Comparison of ENCODE assay signal across 24 mouse cellular contexts in genomic region chr1:62782155-62782554, GRCm38 (mm10).
DNase-seq lines count a peak whose midpoint lies in the region; ATAC-seq and TF ChIP-seq lines count a peak whose summit lies in the region.
"Had no signal": no experiment of that assay in that cellular context is flagged by ENCODE, and none has a peak within 500 bp of the region (broad histone marks: within the 10 kb centered on the region; RNA-seq: fewer than 3 reads in every experiment).

No protein-coding gene starts in this region.

- peak; percentile 20 for DNase-seq in cerebellum, adult 11-12 months
- DNase-seq in cerebellum, adult 9-11 months: no peak
- DNase-seq in heart, postnatal 14 days: no peak
- peak; percentile 35 for DNase-seq in kidney, adult 2 months
- no peak for DNase-seq in Patski (ENCODE audit: low read depth, low spot score)
- no peak for DNase-seq in ovary, postnatal 36 days (ENCODE audit: low spot score)
- DNase-seq: adrenal gland, postnatal 10 days; adrenal gland, postnatal 36 days; cerebellum, postnatal 10 days; embryo, embryonic 11 days; gastrocnemius, postnatal 25 days; heart, adult 2 months; heart, postnatal 36 days had no signal

- H3K4me3 ChIP-seq in heart, embryonic 13.5 days: no peak overlapping the region
- H3K4me3 ChIP-seq in kidney, adult 2 months (ENCODE audit: insufficient read depth, low read depth, low read length): no peak overlapping the region
- no peak overlapping the region for H3K4me3 ChIP-seq in kidney, embryonic 16.5 days (ENCODE audit: low read length)
- H3K4me3 ChIP-seq: embryonic facial prominence, embryonic 10.5 days; embryonic facial prominence, embryonic 13.5 days; erythroblast, embryonic 14.5 days; heart, adult 2 months; heart, embryonic 12.5 days; hindbrain, embryonic 10.5 days; hindbrain, embryonic 13.5 days; intestine, embryonic 15.5 days had no signal

- WGBS in heart, embryonic 13.5 days: 55% methylated on average over 2 of the region's 2 CpGs
- 55% methylated on average over 2 of the region's 2 CpGs for WGBS in kidney, adult 2 months
- whole genome bisulfite sequencing in kidney, embryonic 16.5 days: 52% methylated on average over 2 of the region's 2 CpGs

- H3K4me1 ChIP-seq in heart, embryonic 13.5 days: peaks cover 45% of the 10 kb centered on the region
- H3K4me1 ChIP-seq in kidney, adult 2 months (ENCODE audit: control insufficient read depth, insufficient read depth, low read length): peaks cover 6% of the 10 kb centered on the region; the same call in 1 of the 2 replicates
- H3K4me1 ChIP-seq in kidney, embryonic 16.5 days (ENCODE audit: insufficient read depth, low read length): peaks cover 13% of the 10 kb centered on the region

- ATAC-seq in heart, embryonic 13.5 days (ENCODE audit: extremely low read depth, insufficient number of reproducible peaks, low FRiP score, low TSS enrichment): no peak
- ATAC-seq in kidney, embryonic 16.5 days (ENCODE audit: low FRiP score, low TSS enrichment): no peak
- peak; percentile 44 for ATAC-seq in Patski
- ATAC-seq: forebrain, embryonic 14.5 days; hindbrain, embryonic 16.5 days; intestine, embryonic 15.5 days had no signal

- intact Hi-C loops in heart, postnatal 14 days (cut with DNase I): no loop called here

- 0 out of 2 replicates have a peak, but pooled peaks cover 7% of the 10 kb centered on the region for H3K36me3 ChIP-seq in heart, embryonic 13.5 days
- no peaks in the 10 kb centered on the region for H3K36me3 ChIP-seq in kidney, adult 2 months (ENCODE audit: control insufficient read depth, insufficient read depth, low read length)
- H3K36me3 ChIP-seq in kidney, embryonic 16.5 days (ENCODE audit: insufficient read depth, low read length): no peaks in the 10 kb centered on the region
- H3K36me3 ChIP-seq: heart, embryonic 12.5 days had no signal

- no peak for TF ChIP-seq POLR2A in kidney, adult 2 months (IDR thresholded peaks at IDR 0.05; ENCODE audit: low read depth, low read length)

- no peak overlapping the region for H3K4me2 ChIP-seq in heart, embryonic 13.5 days
- H3K4me2 ChIP-seq in kidney, embryonic 16.5 days (replicated peaks; ENCODE audit: low read depth, low read length): no peak overlapping the region
- H3K4me2 ChIP-seq: embryonic facial prominence, embryonic 13.5 days; heart, embryonic 12.5 days; hindbrain, embryonic 13.5 days; intestine, embryonic 15.5 days had no signal

- H3K9me3 ChIP-seq in heart, embryonic 13.5 days: no peaks in the 10 kb centered on the region
- H3K9me3 ChIP-seq in kidney, embryonic 16.5 days (ENCODE audit: low read length): no peaks in the 10 kb centered on the region
- H3K9me3 ChIP-seq: embryonic facial prominence, embryonic 10.5 days; embryonic facial prominence, embryonic 13.5 days; heart, embryonic 12.5 days; hindbrain, embryonic 10.5 days; hindbrain, embryonic 13.5 days; intestine, embryonic 15.5 days had no signal

- in situ Hi-C loops in Patski (cut with MboI; ENCODE audit: low pct_unique_long_range_greater_than_20kb): loop anchor here (5.0 kb wide), 1 partner anchor 60 kb away; no protein-coding TSS in a partner anchor

- no peak overlapping the region for H3K9ac ChIP-seq in heart, embryonic 13.5 days
- H3K9ac ChIP-seq in kidney, embryonic 16.5 days (replicated peaks; ENCODE audit: low read length): no peak overlapping the region
- H3K9ac ChIP-seq: embryonic facial prominence, embryonic 13.5 days; heart, embryonic 12.5 days; hindbrain, embryonic 13.5 days; intestine, embryonic 15.5 days had no signal

- H3K27me3 ChIP-seq in heart, embryonic 13.5 days (replicated peaks): 0 out of 2 replicates have a peak, but pooled peaks cover 2% of the 10 kb centered on the region
- H3K27me3 ChIP-seq in kidney, adult 2 months (replicated peaks; ENCODE audit: control insufficient read depth, insufficient read depth, low read length): no peaks in the 10 kb centered on the region
- 0 out of 2 replicates have a peak, but pooled peaks cover 6% of the 10 kb centered on the region for H3K27me3 ChIP-seq in kidney, embryonic 16.5 days (ENCODE audit: insufficient read depth, low read length)
- H3K27me3 ChIP-seq in Patski: no peaks in the 10 kb centered on the region
- H3K27me3 ChIP-seq: heart, embryonic 12.5 days; intestine, embryonic 15.5 days had no signal

- peak overlapping the region; percentile 46; the same call in 1 of the 2 replicates for H3K27ac ChIP-seq in heart, embryonic 13.5 days (replicated peaks)
- H3K27ac ChIP-seq in kidney, adult 2 months (ENCODE audit: insufficient read depth, low read depth, low read length): no peak overlapping the region
- no peak overlapping the region for H3K27ac ChIP-seq in kidney, embryonic 16.5 days (ENCODE audit: low read length)
- H3K27ac ChIP-seq: embryonic facial prominence, embryonic 10.5 days; embryonic facial prominence, embryonic 13.5 days; heart, adult 2 months; hindbrain, embryonic 10.5 days; intestine, embryonic 15.5 days had no signal

- CTCF ChIA-PET in Patski (lab: Charles Lee): interaction anchor here (1.1 to 1.7 kb wide), 4 partner anchors 17 to 78 kb away, joined by 3 to 4 read pairs (median 3); no protein-coding TSS in a partner anchor

- no peak for TF ChIP-seq CTCF in kidney, adult 2 months (conservative IDR thresholded peaks at IDR 0.05; ENCODE audit: insufficient read depth, insufficient read length, low read depth, low read length)
- TF ChIP-seq CTCF in Patski (IDR thresholded peaks at IDR 0.05): no peak

- POLR2A ChIA-PET in Patski (lab: Charles Lee): no interaction called here

Comparison
In these comparisons a context has a peak if more than half of its experiments do, and no peak if none do; other contexts are left out.
1. DNase-seq: peak in cerebellum, adult 11-12 months (single experiment) and kidney, adult 2 months (single experiment); none in cerebellum, adult 9-11 months (single experiment), heart, postnatal 14 days (0 of 2), Patski (single experiment) and ovary, postnatal 36 days (single experiment).